Mouse (Mus musculus) natural killer cell, adult 2 months (primary cell): ENCODE results near the gene Psmd11.
"Not testable (repeated sequence)": the region's sequence is repeated elsewhere in the genome, so short reads cannot be mapped to it uniquely, and the experiment has no call there.

ENCODE experiments used
- DNase-seq, 2 experiments: peaks; one replicate each; pipeline ENCODE4 v3.0.0; 2022; ENCODE audit warnings: low spot score in 2 of 2

The Psmd11 gene

GRCm38 (mm10) chr11:80428381-80429008 lies at the start of gene Psmd11:
Gene Psmd11, plus strand, starts transcription at chr11:80428615.
- peak; percentile 92 to 95 for DNase-seq

DNA sequence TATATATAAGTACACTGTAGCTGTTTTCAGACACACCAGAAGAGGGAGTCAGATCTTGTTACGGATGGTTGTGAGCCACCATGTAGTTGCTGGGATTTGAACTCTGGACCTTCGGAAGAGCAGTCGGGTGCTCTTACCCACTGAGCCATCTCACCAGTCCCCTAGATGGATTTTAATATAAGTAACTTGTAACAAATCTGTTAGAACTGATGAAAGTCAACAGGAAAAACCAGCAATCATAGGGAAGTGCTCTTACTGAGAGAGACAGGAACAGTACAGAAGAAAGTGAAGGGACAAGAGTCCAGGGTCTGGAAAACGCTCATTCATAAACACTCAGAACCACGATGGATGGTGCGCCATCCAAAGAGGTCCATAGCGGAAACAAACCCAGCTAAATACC lies 49.2 kb upstream of the Psmd11 start:
- DNase-seq: not testable (repeated sequence)

DNA sequence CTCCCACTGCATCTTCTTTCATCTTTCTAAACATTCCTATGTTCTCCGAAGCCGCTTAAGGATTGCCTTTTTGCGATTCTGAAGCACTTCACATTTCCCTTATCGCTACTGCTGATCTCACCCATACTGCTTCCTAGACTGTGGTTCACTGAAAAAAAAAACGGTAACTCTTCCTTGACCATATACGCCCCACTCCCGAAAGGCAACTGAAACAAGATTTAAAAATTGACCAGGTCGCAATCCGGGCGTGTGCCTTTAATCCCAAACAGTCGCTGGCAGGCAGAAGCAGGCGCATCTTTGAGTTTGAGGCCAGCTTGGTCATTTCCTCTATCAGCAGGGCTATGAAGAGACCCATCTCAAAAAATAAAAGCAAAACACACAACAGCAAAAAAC lies 45.8 kb upstream of the Psmd11 start:
- DNase-seq: no peak

DNA sequence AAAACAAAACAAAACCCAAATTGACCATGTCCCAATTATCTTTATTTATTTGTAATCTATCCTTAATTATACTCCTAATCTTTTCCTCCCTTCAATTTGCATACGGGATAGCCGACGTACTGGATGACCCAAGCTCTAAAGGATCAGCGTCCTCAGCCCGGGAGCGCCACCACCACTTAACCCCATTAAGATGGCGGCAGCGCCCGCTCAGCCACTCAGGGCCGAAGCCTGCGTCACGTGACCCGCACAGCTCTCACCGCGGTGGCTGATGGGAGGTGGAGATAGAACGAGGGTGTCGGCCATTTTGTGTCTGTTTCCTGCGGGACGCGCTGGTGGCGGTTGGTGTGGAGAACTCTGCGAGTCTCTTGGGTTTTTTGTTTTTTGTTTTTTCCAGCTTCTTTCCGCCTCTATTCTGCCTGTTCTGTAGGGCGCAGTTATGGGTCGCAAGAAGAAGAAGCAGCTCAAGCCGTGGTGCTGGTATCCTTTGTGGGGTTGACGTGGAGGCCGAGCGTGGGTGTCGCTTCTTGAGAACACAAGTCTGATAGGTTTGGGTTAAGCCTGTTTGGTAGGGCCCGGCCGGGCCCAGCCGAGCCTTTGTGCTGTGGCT lies 45.3 kb upstream of the Psmd11 start, which contains the start of gene Zfp207:
Gene Zfp207 (plus strand): TSS at position 261 of the 607 bp plus-strand sequence.
- peak; percentile 95 to 96 for DNase-seq

GRCm38 (mm10) chr11:80383626-80384046 lies 44.8 kb upstream of the Psmd11 start:
- no peak for DNase-seq

GRCm38 (mm10) chr11:80384461-80384860 lies 44.0 kb upstream of the Psmd11 start:
- DNase-seq: no peak

GRCm38 (mm10) chr11:80385055-80385454 lies 43.4 kb upstream of the Psmd11 start:
- DNase-seq: no peak

- DNase-seq: no peak
Observed at GRCm38 (mm10) chr11:80386790-80387189, 41.6 kb upstream of the Psmd11 start.

GRCm38 (mm10) chr11:80389885-80390284 lies 38.5 kb upstream of the Psmd11 start:
- DNase-seq: no peak

DNA sequence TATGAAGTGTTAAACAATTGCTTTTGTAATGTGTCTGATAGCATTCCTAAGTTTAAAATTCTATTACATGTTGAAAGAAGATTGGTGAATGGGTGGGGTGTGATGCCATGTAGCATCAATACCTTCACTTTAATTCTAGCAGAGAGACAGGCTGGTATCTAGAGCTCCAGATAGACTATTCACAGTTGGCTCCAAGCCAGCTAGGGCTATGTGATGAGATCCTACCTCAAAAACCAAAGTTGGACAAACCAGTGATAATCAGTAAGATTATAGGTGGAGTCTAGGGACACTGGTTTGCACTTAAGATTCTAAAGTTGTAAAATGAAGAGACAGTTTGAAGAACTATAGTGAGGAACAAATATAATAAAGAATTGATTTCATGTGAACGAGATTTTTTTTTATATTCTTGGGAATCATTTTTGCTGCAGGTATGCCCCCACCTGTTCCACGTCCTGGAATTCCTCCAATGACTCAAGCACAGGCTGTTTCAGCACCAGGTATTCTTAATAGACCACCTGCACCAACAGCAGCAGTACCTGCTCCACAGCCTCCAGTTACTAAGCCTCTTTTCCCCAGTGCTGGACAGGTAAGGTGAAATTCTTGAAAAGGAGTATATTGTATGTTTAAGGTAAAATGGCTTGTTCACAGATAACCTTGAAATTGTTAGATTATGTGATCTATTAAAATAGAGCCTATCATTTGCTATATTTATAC lies 36.9 kb upstream of the Psmd11 start:
- no peak for DNase-seq

DNA sequence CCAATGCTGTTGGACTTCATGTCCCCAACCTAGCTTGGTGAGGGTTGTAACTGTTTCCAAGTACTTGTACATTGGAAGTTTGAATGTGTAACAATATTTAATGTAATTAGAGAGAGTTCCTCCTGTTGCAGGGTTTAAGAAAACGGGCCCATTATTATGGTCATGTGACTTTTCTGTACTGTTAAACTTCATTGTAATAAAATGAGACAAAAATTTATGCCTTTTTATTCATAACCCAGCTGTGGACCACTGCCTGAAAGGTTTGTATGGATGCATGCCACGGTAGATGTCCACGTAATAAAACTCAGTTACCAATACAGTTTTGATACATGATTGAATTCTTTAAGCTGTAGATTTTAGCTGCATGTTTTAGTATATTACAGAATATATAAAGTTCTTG lies 32.5 kb upstream of the Psmd11 start:
- DNase-seq: no peak

DNA sequence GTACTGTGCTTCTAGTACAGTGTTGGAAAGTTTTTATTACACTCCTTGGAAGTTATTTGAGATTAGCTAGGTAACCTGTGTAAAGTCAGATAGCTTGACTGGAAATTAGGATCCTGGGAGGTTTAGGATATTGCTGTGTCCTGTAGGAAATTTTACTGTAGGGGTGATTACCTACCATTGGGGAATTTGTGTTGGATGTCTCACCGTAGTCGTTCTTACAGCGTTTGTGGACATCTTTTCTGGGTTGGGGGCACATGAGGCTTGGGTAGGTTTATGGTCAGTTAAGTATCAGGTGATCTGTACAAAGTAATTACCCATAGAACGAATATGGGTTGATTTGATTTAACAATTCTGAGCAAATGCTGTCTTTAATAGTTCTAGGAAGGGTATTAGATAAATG lies 31.8 kb upstream of the Psmd11 start:
- DNase-seq: no peak

DNA sequence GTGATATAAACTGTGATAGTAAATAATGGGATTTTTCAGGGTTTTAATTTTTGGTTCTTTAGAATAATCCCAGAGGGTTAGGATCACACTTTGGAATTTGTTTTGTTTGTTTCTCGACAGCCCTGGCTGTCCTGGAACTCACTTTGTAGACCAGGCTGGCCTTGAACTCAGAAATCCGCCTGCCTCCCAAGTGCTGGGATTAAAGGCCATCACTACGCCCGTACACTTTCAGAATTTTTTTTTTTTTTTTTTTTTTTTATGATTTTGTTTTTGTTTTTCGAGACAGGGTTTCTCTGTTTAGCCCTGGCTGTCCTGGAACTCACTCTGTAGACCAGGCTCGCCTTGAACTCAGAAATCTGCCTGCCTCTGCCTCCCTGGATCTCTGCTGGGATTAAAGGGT lies 20.5 kb upstream of the Psmd11 start:
- DNase-seq: not testable (repeated sequence)

DNA sequence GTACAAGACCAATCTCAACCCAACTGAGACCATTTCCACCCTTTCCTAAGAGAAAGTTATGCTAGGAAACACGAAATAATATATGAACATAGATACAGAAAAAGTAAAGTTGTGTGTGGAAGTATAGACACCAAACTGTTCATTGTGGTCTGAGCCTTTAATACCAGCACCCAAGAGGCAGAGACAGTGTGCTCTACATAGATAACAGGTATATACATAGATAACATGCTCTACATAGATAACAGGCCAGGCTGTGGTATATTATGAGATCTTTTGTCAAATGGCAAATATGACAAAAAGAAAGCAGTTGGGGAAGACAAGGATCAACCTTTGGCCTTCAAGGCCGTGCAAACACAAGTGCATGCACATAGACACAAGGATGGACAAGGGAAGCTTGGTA lies 18.0 kb upstream of the Psmd11 start:
- no peak for DNase-seq

DNA sequence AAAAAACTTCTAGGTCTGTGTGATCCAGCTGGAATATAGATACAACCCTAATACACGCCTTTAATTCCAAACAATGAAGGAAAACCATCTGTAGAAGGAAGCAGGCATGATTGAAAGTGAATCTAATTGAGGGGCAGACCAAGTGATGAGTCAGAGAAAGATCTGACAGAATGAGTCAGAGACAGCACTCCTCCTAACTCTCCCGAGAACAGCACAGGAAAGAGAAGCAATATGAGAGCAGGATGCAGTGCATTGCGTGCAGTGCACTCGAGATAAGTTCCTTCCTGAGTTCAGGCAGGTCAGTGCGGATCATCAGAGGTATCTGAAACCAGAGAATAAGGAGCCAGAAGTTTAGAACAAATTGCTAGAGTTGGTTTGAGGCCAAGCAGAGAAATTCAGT lies 11.3 kb upstream of the Psmd11 start:
- DNase-seq: no peak

DNA sequence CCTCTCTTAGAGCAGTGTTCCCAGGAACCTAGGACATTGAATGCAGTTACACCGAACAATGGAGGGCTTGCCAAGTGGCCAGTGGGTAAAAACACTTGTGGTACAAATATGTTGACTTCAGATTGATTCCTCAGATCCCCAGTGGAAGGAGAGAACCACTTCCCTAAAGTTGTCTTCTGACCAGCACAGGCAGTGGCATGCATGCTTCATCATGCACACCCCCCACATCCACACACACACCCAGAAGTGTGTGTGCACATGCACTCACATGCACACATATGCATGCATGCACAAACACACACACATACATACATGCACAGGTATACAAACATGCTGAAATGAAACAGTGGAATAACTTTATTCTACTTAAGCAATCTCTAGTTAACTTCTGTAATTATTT lies 8.7 kb upstream of the Psmd11 start:
- no peak for DNase-seq

- no peak for DNase-seq
Observed at GRCm38 (mm10) chr11:80420202-80420984, 8.0 kb upstream of the Psmd11 start.

- no peak for DNase-seq
Observed at GRCm38 (mm10) chr11:80421421-80422047, 6.9 kb upstream of the Psmd11 start.

DNA sequence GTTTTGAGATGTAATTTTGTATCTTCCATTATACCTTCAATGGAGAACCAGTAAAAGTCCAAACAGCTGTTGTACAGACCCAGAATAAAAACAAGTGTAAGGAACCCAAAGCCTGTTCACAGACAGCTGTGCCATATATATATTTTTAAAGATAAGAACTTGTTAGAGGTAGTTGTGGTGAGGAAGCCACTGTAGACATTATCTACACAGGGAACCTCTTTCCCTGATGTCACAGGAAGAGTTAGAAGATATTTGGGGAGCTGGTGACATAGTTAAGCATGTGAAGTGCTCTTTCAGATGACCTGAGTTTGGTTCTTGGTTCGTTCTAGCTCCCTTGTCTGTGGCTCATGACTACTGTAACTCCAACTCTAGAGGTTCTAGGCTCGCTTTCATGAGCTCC lies 3.7 kb upstream of the Psmd11 start:
- no peak for DNase-seq

DNA sequence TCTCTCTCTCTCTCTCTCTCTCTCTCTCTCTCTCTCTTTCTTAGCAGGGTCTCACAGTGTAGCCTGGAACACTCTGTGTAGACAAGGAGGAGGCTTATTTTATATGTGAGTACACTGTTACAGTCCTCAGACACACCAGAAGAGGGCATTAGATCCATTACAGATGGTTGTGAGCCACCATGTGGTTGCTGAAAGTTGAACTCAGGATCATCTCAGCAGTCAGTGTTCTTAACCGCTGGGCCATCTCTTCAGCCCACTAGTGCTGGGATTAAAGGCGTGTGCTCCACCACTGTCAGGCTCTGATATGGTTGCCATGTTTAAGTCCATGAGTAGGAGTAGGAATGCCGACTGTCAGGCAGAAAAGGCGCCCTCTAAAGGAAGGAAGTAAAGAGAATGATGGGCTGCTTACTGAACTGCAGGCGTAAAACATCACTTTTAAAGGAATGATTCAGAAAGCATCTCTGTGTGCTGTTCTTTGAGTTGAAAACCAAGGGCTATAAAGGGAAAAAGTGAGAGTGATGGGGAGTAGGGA lies 3.1 kb upstream of the Psmd11 start:
- no peak for DNase-seq

DNA sequence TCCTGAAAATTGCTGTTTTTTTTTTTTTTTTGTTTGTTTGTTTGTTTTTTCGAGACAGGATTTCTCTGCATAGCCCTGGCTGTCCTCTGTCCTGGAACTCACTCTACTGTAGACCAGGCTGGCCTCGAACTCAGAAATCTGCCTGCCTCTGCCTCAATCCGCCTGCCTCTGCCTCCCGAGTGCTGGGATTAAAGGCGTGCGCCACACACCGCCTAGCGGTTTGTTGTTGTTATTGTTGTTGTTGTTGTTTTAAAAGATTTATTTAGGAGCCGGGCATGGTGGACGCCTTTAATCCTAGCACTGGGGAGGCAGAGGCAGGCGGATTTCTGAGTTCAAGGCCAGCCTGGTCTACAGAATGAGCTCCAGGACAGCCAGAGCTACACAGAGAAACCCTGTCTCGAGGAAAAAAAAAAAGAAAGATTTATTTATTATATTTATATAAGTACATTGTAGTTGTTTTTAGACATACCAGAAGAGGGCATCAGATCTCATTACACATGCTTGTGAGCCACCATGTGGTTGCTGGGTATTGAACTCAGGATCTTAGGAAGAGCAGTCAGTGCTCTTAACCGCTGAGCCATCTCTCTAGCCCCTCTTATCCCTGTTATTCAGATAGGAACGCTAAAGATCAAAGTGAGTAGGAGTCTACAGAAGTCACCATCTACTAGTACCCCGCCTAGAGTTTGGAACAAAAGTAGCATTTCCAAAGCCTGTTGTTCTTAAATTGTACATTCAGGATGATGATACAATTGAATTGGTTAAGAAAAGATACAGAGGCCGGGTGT lies 2.2 kb upstream of the Psmd11 start:
- DNase-seq: not testable (repeated sequence)
